Mouse (Mus musculus): ENCODE measurements around the gene Zswim3. TPM values are rescaled to one million over a fixed set of nuclear protein-coding genes. Genes with fewer than 3 reads are reported as not detected.
A peak's percentile ranks its signal among the peaks of the same experiment; 100 is the strongest.

Zswim3 gene
- polyA plus RNA-seq, 2 experiments = 2.4 to 3.7 TPM

- Histone ChIP-seq H3K36me3 (replicated peaks; ENCODE audit: control insufficient read depth, insufficient read depth, low read depth) (peaks cover 14% of the 10 kb centered on the region), H3K9ac (replicated peaks) (peak overlapping the region; percentile 93), H3K27me3 (ENCODE audit: control insufficient read depth, insufficient read depth, low read length) (no peaks in the 10 kb centered on the region), H3K4me2 (ENCODE audit: low read depth) (peak overlapping the region; percentile 90), H3K9me3 (ENCODE audit: control insufficient read depth, low read length) (no peaks in the 10 kb centered on the region), H3K4me1 (replicated peaks; ENCODE audit: control insufficient read depth in 2 of 2, insufficient read depth in 2 of 2, low read length in 1 of 2) (peaks cover 12 to 13% of the 10 kb centered on the region in 2 experiments), H3K27ac (peak overlapping the region; percentile 80), H3K4me3 (ENCODE audit: insufficient read depth in 1 of 2, low read depth in 2 of 2, low read length in 2 of 2) (peak overlapping the region; percentile 95 to 99)
- WGBS (ENCODE audit: insufficient replicate concordance) = 57% methylated on average over 1 of the region's 1 CpGs
- no peak for ATAC-seq (ENCODE audit: insufficient read depth)
- no peak for DNase-seq (ENCODE audit: low read depth in 3 of 3, low spot score in 3 of 3)
- TF ChIP-seq EP300 (IDR thresholded peaks at IDR 0.05; ENCODE audit: low read depth) = no peak
- TF ChIP-seq CTCF (IDR thresholded peaks at IDR 0.05; ENCODE audit: low read depth) = no peak; the same call in 1 of the 2 replicates
Observed at GRCm38 (mm10) chr2:164803921-164804313, 981 bp upstream of the Zswim3 start.

DNA sequence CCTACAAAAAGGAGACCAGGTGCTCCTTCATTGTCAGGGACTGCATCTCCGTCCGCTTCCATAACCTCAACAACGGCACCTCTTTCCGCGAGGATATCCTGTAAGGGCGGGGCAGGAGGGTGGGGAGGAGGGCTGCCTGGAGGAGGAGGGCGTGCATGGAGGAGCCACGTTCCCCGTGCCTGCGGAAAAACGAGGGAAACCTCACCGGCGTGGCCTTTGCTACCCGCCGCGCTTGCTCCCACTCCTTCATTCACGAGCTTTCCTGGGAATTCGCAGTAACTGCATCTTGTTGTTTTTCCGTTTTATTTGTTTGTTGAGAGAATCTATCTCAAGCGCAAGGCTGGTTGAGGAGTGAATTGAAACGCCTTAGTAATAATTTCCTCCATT lies 427 bp downstream of the Zswim3 start:
- Histone ChIP-seq H3K36me3 (replicated peaks; ENCODE audit: control insufficient read depth, insufficient read depth, low read depth) (peaks cover 6% of the 10 kb centered on the region), H3K27ac (peak overlapping the region; percentile 96), H3K27me3 (ENCODE audit: control insufficient read depth, insufficient read depth, low read length) (no peaks in the 10 kb centered on the region), H3K4me2 (ENCODE audit: low read depth) (peak overlapping the region; percentile 77), H3K4me1 (replicated peaks; ENCODE audit: control insufficient read depth in 2 of 2, insufficient read depth in 2 of 2, low read length in 1 of 2) (peaks cover 12 to 13% of the 10 kb centered on the region in 2 experiments), H3K9me3 (ENCODE audit: control insufficient read depth, low read length) (no peaks in the 10 kb centered on the region), H3K9ac (replicated peaks) (peak overlapping the region; percentile 88), H3K4me3 (ENCODE audit: insufficient read depth in 1 of 2, low read depth in 2 of 2, low read length in 2 of 2) (peak overlapping the region; percentile 95 to 97)
- WGBS (ENCODE audit: insufficient replicate concordance) = under 1% methylated on average over 21 of the region's 21 CpGs
- TF ChIP-seq EP300 (IDR thresholded peaks at IDR 0.05; ENCODE audit: low read depth) (no peak), CTCF (IDR thresholded peaks at IDR 0.05; ENCODE audit: low read depth) (no peak)
- DNase-seq (ENCODE audit: low read depth in 3 of 3, low spot score in 3 of 3) (peak in 1 of 3 experiments; percentile 55), ATAC-seq (ENCODE audit: insufficient read depth) (peak; percentile 79)

DNA sequence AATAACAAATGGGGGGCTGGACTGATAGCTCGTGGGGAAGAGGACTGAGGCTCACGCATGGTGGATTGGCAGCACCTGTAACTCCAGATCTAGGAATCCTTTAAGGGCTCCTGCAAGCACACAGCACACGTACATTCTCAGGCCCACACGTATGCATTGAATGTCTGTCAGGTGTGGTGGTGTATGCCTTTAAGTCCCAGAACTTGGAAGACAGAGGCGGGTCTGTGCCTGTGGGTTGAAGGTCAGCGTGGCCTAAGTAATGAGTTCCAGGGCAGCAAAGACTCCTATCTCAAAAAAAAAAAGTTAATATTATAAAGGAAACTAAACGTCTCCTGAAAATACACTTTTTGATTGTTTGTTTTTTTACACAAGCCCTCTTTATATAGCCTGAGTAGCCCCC lies 1.7 kb downstream of the Zswim3 start:
- 0 out of 4 replicates have a peak overlapping the region, but pooled peaks of 1 of the 2 experiments have one; percentile 95 for H3K4me3 ChIP-seq (ENCODE audit: insufficient read depth in 1 of 2, low read depth in 2 of 2, low read length in 2 of 2)
- TF ChIP-seq EP300 (IDR thresholded peaks at IDR 0.05; ENCODE audit: low read depth) (no peak), CTCF (IDR thresholded peaks at IDR 0.05; ENCODE audit: low read depth) (no peak)
- DNase-seq (ENCODE audit: low read depth in 3 of 3, low spot score in 3 of 3) = no peak
- WGBS (ENCODE audit: insufficient replicate concordance) = 67% methylated on average over 7 of the region's 7 CpGs
- H3K36me3 ChIP-seq (replicated peaks; ENCODE audit: control insufficient read depth, insufficient read depth, low read depth) = peaks cover 2% of the 10 kb centered on the region; the same call in 1 of the 2 replicates
- no peaks in the 10 kb centered on the region for H3K27me3 ChIP-seq (ENCODE audit: control insufficient read depth, insufficient read depth, low read length)
- H3K9me3 ChIP-seq (ENCODE audit: control insufficient read depth, low read length) = no peaks in the 10 kb centered on the region
- peaks cover 12 to 13% of the 10 kb centered on the region in 2 experiments for H3K4me1 ChIP-seq (replicated peaks; ENCODE audit: control insufficient read depth in 2 of 2, insufficient read depth in 2 of 2, low read length in 1 of 2)
- no peak for ATAC-seq (ENCODE audit: insufficient read depth)
- H3K27ac ChIP-seq = no peak overlapping the region
- H3K9ac ChIP-seq (replicated peaks) = no peak overlapping the region
- peak overlapping the region; percentile 7 for H3K4me2 ChIP-seq (ENCODE audit: low read depth)

GRCm38 (mm10) chr2:164813557-164813956 lies 8.7 kb downstream of the Zswim3 start:
- Histone ChIP-seq H3K4me1 (replicated peaks; ENCODE audit: control insufficient read depth in 2 of 2, insufficient read depth in 2 of 2, low read length in 1 of 2) (peaks cover 11 to 15% of the 10 kb centered on the region in 2 experiments), H3K9ac (replicated peaks) (no peak overlapping the region), H3K36me3 (replicated peaks; ENCODE audit: control insufficient read depth, insufficient read depth, low read depth) (0 out of 2 replicates have a peak, but pooled peaks cover 2% of the 10 kb centered on the region), H3K4me2 (ENCODE audit: low read depth) (no peak overlapping the region), H3K27me3 (ENCODE audit: control insufficient read depth, insufficient read depth, low read length) (no peaks in the 10 kb centered on the region), H3K9me3 (ENCODE audit: control insufficient read depth, low read length) (no peaks in the 10 kb centered on the region), H3K27ac (no peak overlapping the region), H3K4me3 (ENCODE audit: insufficient read depth in 1 of 2, low read depth in 2 of 2, low read length in 2 of 2) (no peak overlapping the region)
- ATAC-seq (ENCODE audit: insufficient read depth) (no peak), DNase-seq (ENCODE audit: low read depth in 3 of 3, low spot score in 3 of 3) (no peak)
- TF ChIP-seq EP300 (IDR thresholded peaks at IDR 0.05; ENCODE audit: low read depth) = no peak
- no peak for TF ChIP-seq CTCF (IDR thresholded peaks at IDR 0.05; ENCODE audit: low read depth)
- WGBS (ENCODE audit: insufficient replicate concordance) = 68% methylated on average over 2 of the region's 2 CpGs

GRCm38 (mm10) chr2:164815348-164815747 lies 10.4 kb downstream of the Zswim3 start:
- no peak for TF ChIP-seq CTCF (IDR thresholded peaks at IDR 0.05; ENCODE audit: low read depth)
- no peak for TF ChIP-seq EP300 (IDR thresholded peaks at IDR 0.05; ENCODE audit: low read depth)
- peak overlapping the region; percentile 56 for H3K27ac ChIP-seq
- no peaks in the 10 kb centered on the region for H3K9me3 ChIP-seq (ENCODE audit: control insufficient read depth, low read length)
- no peaks in the 10 kb centered on the region for H3K27me3 ChIP-seq (ENCODE audit: control insufficient read depth, insufficient read depth, low read length)
- H3K4me1 ChIP-seq (replicated peaks; ENCODE audit: control insufficient read depth in 2 of 2, insufficient read depth in 2 of 2, low read length in 1 of 2) = peaks cover 11 to 15% of the 10 kb centered on the region in 2 experiments
- H3K4me2 ChIP-seq (ENCODE audit: low read depth) = peak overlapping the region; percentile 33
- no peak overlapping the region for H3K4me3 ChIP-seq (ENCODE audit: insufficient read depth in 1 of 2, low read depth in 2 of 2, low read length in 2 of 2)
- DNase-seq (ENCODE audit: low read depth in 3 of 3, low spot score in 3 of 3) = no peak
- H3K36me3 ChIP-seq (replicated peaks; ENCODE audit: control insufficient read depth, insufficient read depth, low read depth) = no peaks in the 10 kb centered on the region
- WGBS (ENCODE audit: insufficient replicate concordance) = 46% methylated on average over 5 of the region's 5 CpGs
- peak overlapping the region; percentile 32; the same call in 1 of the 2 replicates for H3K9ac ChIP-seq (replicated peaks)
- peak; percentile 60 for ATAC-seq (ENCODE audit: insufficient read depth)
